Mouse (Mus musculus) hindbrain, embryonic 10.5 days (tissue): ENCODE measurements around the gene Ubr2. TPM values are rescaled to one million over a fixed set of nuclear protein-coding genes. Genes with fewer than 3 reads are reported as not detected.
A peak's percentile ranks its signal among the peaks of the same experiment; 100 is the strongest.

Source experiments
- DNase-seq: peaks from one replicate; pipeline ENCODE4 v3.0.0-alpha.2; 2017; ENCODE audit warnings: low spot score
- H3K27ac ChIP-seq: fragments of 300-500 bp; sonication (generic); 2 replicates; pipeline ENCODE4 v1.5.1; 2016; ENCODE audit warnings: mild to moderate bottlenecking, moderate library complexity
- H3K27me3 ChIP-seq: fragments of 300-500 bp; sonication (generic); 2 replicates; pipeline ENCODE4 v1.6.1; 2016; ENCODE audit warnings: mild to moderate bottlenecking; ENCODE audit not compliant: poor library complexity, insufficient read depth, severe bottlenecking
- H3K36me3 ChIP-seq: fragments of 300-500 bp; sonication (generic); 2 replicates; pipeline ENCODE4 v1.6.1; 2016; ENCODE audit warnings: mild to moderate bottlenecking, moderate library complexity
- H3K4me1 ChIP-seq: fragments of 300-500 bp; sonication (generic); replicated peaks from 2 replicates; pipeline ENCODE4 v1.6.1; 2016; ENCODE audit warnings: mild to moderate bottlenecking
- H3K4me3 ChIP-seq: fragments of 300-500 bp; sonication (generic); 2 replicates; pipeline ENCODE4 v1.5.1; 2016; ENCODE audit warnings: mild to moderate bottlenecking, moderate library complexity
- H3K9me3 ChIP-seq: fragments of 300-500 bp; sonication (generic); 2 replicates; pipeline ENCODE4 v1.6.1; 2016; ENCODE audit warnings: mild to moderate bottlenecking, moderate library complexity
- WGBS: fragments of 180-500 bp; shearing (Covaris S2); methylation state at CpG from one replicate; pipeline ENCODE4 v1.1.7; 2016; 5-methylcytosine and 5-hydroxymethylcytosine counted together
- polyA plus RNA-seq: library from polyadenylated mRNA; unstranded; fragments of >200 nt; fragmentation: Nextera tagmentation; extraction: Ambion mirVana; gene quantifications from 2 replicates; pipeline ENCODE4 v1.2.1, GENCODE M21; 2016

The Ubr2 gene
- polyA plus RNA-seq, 1 experiment from 2014 or later: 17.6 TPM

DNA sequence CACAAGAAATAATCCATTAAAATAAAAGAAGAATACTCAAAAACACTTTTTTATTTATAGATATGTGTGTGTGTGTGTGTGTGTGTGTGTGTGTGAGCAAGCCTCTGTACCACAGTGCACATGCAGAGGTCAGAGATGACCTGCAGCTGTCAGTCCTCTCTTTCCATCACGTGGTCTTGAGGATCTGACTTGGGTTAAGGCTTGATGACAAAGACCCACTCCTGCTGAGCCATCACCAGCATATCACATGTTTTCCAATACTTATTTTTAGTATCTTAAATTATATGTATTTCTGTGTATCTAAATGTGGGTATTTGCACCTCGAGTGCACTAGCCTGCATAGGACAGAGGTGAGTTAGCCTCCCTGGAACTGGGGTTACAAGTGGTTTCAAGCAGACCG lies 14.7 kb downstream of the Ubr2 start:
- no peak overlapping the region for H3K27ac ChIP-seq
- no peaks in the 10 kb centered on the region for H3K27me3 ChIP-seq
- H3K4me1 ChIP-seq: 0 out of 2 replicates have a peak, but pooled peaks cover 4% of the 10 kb centered on the region
- WGBS: 87% methylated on average over 3 of the region's 3 CpGs
- no peak for DNase-seq
- H3K36me3 ChIP-seq: peaks cover 93% of the 10 kb centered on the region
- H3K9me3 ChIP-seq: no peaks in the 10 kb centered on the region
- no peak overlapping the region for H3K4me3 ChIP-seq

DNA sequence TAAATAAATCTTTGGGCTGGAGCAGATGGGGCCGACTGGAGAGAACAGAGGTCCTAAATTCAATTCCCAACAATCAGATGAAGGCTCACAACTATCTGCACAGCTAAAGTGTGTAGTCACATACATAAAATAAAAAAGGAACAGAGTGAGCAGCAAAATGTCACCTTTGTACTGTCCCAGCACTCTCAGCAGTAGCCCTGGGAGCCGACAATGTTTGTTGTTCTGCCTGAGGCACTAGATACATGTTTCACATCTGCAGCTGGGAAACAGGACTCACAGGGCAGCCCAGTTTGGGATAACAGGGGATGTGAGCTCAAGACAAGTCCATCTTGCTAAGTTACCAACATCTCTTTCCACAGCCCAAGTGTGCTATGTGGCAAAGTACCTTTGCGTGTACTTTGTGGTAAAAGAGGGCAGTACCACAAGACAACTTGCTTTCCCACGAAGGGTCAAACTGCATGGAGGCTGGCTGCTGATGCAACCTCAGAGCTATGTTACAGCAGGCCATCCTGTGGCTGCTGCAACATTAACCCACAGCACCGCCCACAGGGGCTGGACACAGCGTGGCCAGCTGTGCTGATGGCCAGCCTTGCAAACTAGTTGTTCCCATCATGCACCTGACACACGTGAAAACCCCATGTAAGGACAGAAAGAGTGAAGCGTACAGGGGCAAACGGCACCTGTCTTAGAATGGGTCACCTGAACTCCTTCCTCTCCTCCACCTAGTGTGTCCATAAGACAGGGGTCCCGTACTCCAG lies 15.5 kb downstream of the Ubr2 start:
- peaks cover 93% of the 10 kb centered on the region for H3K36me3 ChIP-seq
- H3K9me3 ChIP-seq: no peaks in the 10 kb centered on the region

DNA sequence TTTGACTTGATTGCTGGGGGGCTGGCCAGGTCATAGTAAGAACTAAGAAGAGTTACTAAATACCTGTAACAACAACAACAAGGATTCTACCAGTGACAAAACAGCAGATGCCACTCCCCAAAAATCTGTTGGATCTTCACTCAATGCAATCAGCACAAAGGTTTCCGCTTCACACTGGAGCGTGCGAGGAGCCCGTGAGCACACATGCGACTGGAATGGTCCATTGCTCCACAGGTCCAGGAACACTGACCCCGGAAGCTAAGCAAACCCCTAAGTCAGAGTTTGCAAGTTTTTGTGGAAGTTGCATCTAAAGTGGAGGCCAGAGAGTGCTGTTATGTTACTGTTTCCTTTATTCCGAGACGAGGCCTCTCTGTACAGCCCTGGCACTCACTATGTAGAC lies 16.7 kb downstream of the Ubr2 start:
- DNase-seq: no peak
- Histone ChIP-seq H3K9me3 (no peaks in the 10 kb centered on the region), H3K36me3 (peaks cover 93% of the 10 kb centered on the region), H3K4me3 (no peak overlapping the region), H3K27me3 (no peaks in the 10 kb centered on the region), H3K27ac (no peak overlapping the region), H3K4me1 (0 out of 2 replicates have a peak, but pooled peaks cover 4% of the 10 kb centered on the region)
- WGBS: 96% methylated on average over 8 of the region's 8 CpGs

More for the DNA sequence above, 15.5 kb downstream of the Ubr2 start:
- H3K27ac ChIP-seq: no peak overlapping the region
- WGBS: 84% methylated on average over 10 of the region's 10 CpGs
- H3K27me3 ChIP-seq: no peaks in the 10 kb centered on the region
- H3K4me1 ChIP-seq: 0 out of 2 replicates have a peak, but pooled peaks cover 4% of the 10 kb centered on the region
- no peak for DNase-seq
- H3K4me3 ChIP-seq: no peak overlapping the region

DNA sequence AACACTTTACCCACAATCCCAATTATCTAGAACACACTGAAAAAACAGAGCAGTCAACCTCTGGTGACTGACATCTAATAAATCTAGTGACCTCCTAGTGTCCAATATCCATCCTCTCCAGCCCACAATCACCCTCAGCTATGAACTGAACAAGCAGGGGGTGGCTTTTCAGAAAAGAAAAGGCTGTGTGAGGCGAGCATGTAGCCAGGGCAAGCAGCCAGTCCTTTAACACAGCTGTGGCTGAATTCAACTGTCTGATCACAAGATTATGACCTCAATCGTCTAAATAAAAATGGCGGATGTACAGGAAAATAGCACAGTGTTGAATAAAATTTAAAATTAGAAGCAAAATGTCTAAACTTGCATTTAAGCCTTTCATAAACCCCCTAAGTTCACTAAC lies 22.7 kb downstream of the Ubr2 start:
- Histone ChIP-seq H3K4me1 (no peaks in the 10 kb centered on the region), H3K4me3 (no peak overlapping the region), H3K9me3 (no peaks in the 10 kb centered on the region), H3K36me3 (peaks cover 100% of the 10 kb centered on the region), H3K27me3 (no peaks in the 10 kb centered on the region), H3K27ac (no peak overlapping the region)
- no peak for DNase-seq
- 91% methylated on average over 3 of the region's 3 CpGs for WGBS

DNA sequence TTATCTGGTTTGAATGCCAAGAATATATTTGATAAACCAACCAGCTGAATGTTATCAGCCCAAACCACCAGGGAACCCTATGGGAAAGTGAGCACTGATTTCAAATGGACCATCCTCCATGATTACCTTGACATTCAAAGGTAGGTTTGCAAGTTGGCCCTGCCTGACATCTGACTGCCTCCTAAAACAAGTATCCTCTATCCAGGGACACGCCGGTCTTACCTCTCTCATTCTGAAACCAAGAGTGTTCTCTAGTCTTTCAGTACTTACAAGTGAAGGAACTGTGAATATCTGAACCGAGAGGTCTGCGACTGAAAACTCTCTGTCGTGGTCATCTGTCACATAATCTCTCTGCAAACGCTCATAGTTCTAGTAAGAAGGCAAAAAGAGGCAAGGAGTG lies 30.3 kb downstream of the Ubr2 start:
- Histone ChIP-seq H3K9me3 (peaks cover 9% of the 10 kb centered on the region; the same call in 1 of the 2 replicates), H3K4me1 (no peaks in the 10 kb centered on the region), H3K4me3 (no peak overlapping the region), H3K36me3 (peaks cover 100% of the 10 kb centered on the region), H3K27me3 (no peaks in the 10 kb centered on the region), H3K27ac (no peak overlapping the region)
- WGBS: 97% methylated on average over 6 of the region's 6 CpGs
- DNase-seq: no peak

DNA sequence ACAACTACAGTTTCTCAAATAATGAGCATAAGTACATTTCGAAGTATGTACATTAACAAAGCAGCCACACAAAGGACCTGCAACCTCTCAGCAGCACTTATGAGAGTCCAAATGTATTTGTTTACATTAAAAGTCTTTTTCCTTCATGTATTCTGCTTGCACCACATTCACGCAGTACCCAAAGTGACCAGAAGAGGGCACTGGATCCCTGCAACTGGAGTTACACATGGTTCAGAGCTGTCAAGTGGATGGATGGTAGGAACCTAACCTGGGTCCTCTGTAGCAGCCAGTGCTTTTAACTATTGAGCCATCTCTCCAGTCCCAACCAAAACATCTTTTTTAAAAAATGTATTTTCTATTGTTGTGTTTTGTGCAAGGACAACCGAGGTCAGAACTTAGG lies 35.2 kb downstream of the Ubr2 start:
- WGBS: 61% methylated on average over 3 of the region's 3 CpGs
- Histone ChIP-seq H3K27ac (no peak overlapping the region), H3K4me3 (no peak overlapping the region), H3K27me3 (no peaks in the 10 kb centered on the region), H3K4me1 (no peaks in the 10 kb centered on the region), H3K36me3 (peaks cover 99% of the 10 kb centered on the region), H3K9me3 (peaks cover 9% of the 10 kb centered on the region; the same call in 1 of the 2 replicates)
- peak; percentile 68 for DNase-seq

DNA sequence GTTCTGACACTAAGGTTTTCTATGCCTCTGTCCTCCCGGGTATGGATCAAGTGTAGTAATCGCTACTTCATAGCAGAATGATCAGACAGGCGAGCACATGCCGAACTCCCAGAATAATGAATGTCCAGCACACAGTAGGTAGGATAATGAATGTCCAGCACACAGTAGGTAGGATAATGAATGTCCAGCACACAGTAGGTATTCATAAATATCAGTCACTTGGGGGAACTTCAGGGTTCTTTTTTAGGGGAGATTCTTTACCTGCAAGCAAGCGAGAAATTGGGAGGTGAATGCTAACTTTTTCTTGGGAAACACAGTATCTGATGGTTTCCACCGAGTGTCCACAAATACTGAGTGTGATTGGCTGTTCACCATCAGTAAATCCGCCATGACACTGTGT lies 37.8 kb downstream of the Ubr2 start:
- H3K27ac ChIP-seq: no peak overlapping the region
- no peak for DNase-seq
- no peak overlapping the region for H3K4me3 ChIP-seq
- H3K9me3 ChIP-seq: peaks cover 9% of the 10 kb centered on the region; the same call in 1 of the 2 replicates
- peaks cover 99% of the 10 kb centered on the region for H3K36me3 ChIP-seq
- no peaks in the 10 kb centered on the region for H3K27me3 ChIP-seq
- no peaks in the 10 kb centered on the region for H3K4me1 ChIP-seq
- WGBS: 93% methylated on average over 7 of the region's 7 CpGs

DNA sequence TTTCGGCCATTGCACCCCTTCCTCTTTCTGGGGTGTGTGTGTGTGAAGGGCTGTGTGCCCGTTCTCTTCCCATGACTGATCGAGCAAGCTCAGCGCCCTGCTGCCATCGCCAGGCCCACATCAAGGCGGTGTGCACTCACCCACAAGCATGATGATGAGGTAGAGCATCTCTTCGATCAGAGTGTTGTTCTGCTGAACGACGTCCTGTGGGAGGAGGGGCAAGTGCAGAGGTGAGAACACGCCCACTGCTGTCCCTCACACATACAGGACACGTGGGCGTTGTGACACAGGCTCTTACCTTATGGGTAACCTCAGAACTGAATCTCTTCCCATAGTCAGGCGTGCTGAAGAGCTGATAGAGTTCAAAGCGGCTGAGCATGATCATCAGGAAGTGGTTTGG lies 43.5 kb downstream of the Ubr2 start:
- Histone ChIP-seq H3K4me1 (no peaks in the 10 kb centered on the region), H3K36me3 (peaks cover 100% of the 10 kb centered on the region), H3K4me3 (no peak overlapping the region), H3K27ac (no peak overlapping the region), H3K9me3 (no peaks in the 10 kb centered on the region), H3K27me3 (no peaks in the 10 kb centered on the region)
- WGBS: 93% methylated on average over 14 of the region's 14 CpGs
- DNase-seq: no peak

DNA sequence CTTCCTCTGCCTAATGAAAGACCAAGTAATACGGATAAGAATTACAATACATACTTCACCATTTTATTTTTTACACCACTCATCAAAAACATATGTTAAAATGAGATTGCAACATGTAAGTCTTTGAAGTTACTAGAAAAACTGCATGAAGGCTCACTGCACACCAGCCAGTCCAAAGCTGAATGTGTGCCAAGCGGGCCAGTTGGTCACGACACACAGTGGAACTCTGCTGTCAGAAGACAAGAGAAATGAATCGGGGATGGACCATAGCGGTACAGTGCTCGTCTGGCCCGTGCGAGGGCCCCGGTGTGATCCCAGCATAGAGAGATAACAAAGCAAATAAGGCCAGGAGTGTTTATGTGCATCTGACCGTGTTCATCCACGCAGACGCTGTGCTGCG lies 47.2 kb downstream of the Ubr2 start:
- Histone ChIP-seq H3K9me3 (no peaks in the 10 kb centered on the region), H3K36me3 (peaks cover 100% of the 10 kb centered on the region), H3K4me1 (no peaks in the 10 kb centered on the region), H3K27me3 (no peaks in the 10 kb centered on the region), H3K4me3 (no peak overlapping the region), H3K27ac (no peak overlapping the region)
- no peak for DNase-seq
- 95% methylated on average over 13 of the region's 13 CpGs for WGBS

DNA sequence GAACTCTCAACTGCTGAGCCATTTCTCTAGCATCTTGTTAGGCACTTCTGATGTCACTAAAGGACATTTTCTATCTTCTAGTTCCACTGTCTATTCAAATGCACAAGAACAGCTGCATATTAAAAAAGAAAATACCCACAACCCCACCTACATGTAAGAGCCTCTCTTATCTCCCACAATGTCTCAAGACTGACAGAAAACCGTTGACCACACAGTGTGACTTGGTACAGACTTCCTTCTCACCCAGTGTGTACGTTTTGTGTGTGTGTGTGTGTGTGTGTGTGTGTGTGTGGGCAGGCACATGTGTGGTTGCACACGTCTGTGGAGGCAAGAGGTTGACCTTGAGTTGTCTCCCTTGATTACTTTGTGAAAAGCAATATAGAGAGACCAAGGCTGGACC lies 48.2 kb downstream of the Ubr2 start:
- H3K36me3 ChIP-seq: peaks cover 100% of the 10 kb centered on the region
- H3K27ac ChIP-seq: no peak overlapping the region
- no peaks in the 10 kb centered on the region for H3K9me3 ChIP-seq
- no peaks in the 10 kb centered on the region for H3K27me3 ChIP-seq
- H3K4me3 ChIP-seq: no peak overlapping the region
- no peak for DNase-seq
- 82% methylated on average over 3 of the region's 3 CpGs for WGBS
- H3K4me1 ChIP-seq: no peaks in the 10 kb centered on the region

DNA sequence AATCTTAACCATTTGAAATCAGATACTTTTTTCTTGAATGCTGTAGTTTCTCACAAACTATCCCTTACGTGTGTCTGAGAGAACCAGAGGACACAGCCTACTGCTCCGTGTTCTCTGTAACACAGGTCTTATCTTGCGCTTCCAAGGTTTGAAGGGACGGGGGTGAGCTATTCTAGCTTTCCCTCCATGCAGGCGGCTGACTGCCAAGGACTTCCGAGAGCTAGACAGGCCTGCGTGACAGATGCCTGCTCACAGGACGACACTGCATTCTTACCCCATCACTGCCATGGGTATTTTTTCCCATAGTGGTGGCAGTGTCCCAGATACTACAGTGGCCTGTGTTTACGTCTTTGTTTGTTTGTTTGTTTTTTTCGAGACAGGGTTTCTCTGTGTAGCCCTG lies 50.1 kb downstream of the Ubr2 start:
- Histone ChIP-seq H3K27ac (no peak overlapping the region), H3K36me3 (peaks cover 100% of the 10 kb centered on the region), H3K27me3 (no peaks in the 10 kb centered on the region), H3K4me1 (no peaks in the 10 kb centered on the region), H3K4me3 (no peak overlapping the region), H3K9me3 (no peaks in the 10 kb centered on the region)
- 92% methylated on average over 10 of the region's 10 CpGs for WGBS
- DNase-seq: no peak

DNA sequence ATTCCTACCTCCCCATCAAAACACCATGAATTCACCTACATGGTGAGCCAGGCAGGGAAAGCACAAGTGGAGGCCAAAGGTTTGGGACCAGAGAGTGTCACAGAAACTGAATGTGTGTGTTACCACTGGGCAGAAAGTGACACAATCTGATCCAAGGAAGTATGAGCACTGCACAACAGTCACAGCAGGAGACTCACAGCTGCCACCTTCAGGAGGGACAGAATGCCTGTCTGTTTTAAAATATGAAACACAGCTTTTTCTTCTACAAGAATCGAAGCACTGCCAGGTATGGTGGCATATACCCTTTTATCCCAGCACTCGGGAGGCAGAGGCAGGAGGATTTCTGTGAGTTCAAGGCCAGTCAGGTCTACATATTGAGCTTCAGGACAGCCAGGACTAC lies 52.3 kb downstream of the Ubr2 start:
- no peak overlapping the region for H3K27ac ChIP-seq
- peaks cover 100% of the 10 kb centered on the region for H3K36me3 ChIP-seq
- DNase-seq: no peak
- 90% methylated on average over 2 of the region's 2 CpGs for WGBS
- no peaks in the 10 kb centered on the region for H3K4me1 ChIP-seq
- H3K27me3 ChIP-seq: no peaks in the 10 kb centered on the region
- H3K9me3 ChIP-seq: no peaks in the 10 kb centered on the region
- H3K4me3 ChIP-seq: no peak overlapping the region

DNA sequence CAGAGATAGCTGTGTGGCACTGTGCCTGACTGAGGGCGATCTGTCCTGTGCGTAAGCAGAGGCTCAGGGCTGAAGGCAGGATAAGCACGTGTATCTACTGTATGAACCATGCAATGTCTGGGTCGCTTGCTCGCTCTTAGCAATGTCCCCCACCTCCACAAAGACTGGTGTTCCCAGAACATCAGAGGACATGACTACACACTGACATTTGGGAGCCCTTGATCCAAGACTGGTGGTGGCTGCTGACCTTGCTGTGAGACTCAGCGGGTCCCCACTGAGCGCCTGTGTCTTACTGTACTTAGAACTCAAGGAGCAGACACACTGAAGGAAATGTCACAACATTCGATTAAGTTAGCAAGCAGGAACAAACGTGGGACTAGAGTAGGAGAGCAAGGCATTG lies 64.1 kb downstream of the Ubr2 start:
- no peaks in the 10 kb centered on the region for H3K9me3 ChIP-seq
- no peak overlapping the region for H3K4me3 ChIP-seq
- no peak for DNase-seq
- no peak overlapping the region for H3K27ac ChIP-seq
- no peaks in the 10 kb centered on the region for H3K4me1 ChIP-seq
- 96% methylated on average over 9 of the region's 9 CpGs for WGBS
- H3K36me3 ChIP-seq: peaks cover 88% of the 10 kb centered on the region
- no peaks in the 10 kb centered on the region for H3K27me3 ChIP-seq

DNA sequence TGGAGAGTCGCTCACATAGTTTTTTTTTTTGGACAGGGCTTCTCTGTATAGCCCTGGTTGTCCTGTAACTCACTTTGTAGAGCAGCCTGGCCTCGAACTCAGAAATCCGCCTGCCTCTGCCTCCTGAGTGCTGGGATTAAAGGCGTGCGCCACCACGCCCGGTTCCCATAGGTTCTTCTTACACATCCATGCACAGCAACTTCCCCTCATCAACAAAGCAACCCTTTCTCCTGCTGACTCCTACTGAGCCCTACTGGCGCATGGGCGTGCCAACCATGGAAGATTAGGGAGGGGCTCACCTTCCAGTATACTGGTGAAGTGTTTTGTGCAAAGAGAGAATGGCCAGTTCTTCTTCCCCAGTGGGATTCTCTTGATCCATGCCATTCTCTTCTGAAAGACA lies 67.9 kb downstream of the Ubr2 start:
- Histone ChIP-seq H3K4me1 (no peaks in the 10 kb centered on the region), H3K27ac (no peak overlapping the region), H3K36me3 (peaks cover 99% of the 10 kb centered on the region), H3K27me3 (no peaks in the 10 kb centered on the region), H3K9me3 (no peaks in the 10 kb centered on the region), H3K4me3 (no peak overlapping the region)
- DNase-seq: no peak
- WGBS: 95% methylated on average over 9 of the region's 9 CpGs
